Mouse (Mus musculus): ENCODE data around the gene Usp49.
"Not testable (repeated sequence)": the region's sequence is repeated elsewhere in the genome, so short reads cannot be mapped to it uniquely, and the experiment has no call there.

Gene Usp49

DNA sequence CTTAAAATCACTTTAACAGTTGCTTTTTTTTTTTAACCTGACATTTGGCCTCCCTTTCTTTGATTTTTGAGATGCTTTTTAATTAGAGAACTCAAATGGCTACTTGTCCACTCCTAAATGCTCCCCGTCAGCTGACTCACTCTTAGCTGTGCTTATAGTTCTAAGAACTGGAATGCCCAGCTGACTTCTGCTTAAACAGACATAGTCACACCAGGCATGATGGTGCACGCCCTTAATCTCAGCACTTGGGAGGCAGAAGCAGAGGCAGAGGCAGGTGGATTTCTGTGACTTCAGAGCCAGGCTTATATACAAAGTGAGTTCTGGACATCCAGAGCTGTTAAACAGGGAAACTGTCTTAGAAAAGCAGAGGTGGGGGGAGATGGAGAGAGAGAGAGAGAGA lies 21.5 kb downstream of the Usp49 start:
- no peak for DNase-seq (ENCODE audit: low read depth)

DNA sequence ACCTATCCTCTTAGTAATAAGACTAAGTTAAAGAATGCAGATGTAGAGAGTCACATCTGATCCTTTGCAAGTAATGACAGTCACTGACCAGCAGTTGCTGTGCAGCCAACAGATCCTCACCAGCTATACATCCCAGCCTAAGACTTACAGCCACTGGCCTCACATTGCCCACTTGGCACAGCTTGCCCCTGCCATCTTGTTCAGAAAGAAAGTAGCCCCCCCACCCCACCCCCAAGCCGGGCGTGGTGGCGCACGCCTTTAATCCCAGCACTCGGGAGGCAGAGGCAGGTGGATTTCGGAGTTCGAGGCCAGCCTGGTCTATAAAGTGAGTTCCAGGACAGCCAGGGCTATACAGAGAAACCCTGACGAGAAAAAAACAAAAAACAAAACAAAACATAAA lies 23.9 kb downstream of the Usp49 start:
- not testable (repeated sequence) for DNase-seq (ENCODE audit: low read depth)

- no peak for DNase-seq (ENCODE audit: low read depth)
These were observed 25.2 kb downstream of the Usp49 start for GRCm38 (mm10) chr17:47655697-47656096.

DNA sequence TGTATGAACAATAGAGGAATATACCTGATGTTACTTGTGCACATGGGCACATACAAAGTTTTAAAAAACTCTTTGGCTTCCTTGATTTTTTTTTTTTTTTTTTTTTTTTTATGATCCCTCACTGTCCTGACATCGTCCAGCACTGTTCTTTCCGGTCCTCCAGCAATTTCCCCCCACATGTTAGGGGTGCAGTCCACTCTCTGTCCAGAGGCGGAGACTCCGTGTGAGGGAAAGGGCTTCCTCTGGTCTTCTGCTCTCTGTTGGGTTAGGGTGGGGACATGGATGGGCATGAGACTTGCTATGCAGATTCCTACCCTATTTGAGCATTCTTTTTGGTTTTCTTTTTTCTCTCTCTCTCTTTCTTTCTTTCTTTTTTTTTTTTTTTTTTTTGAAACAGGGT lies 27.4 kb downstream of the Usp49 start:
- no peak for DNase-seq (ENCODE audit: low read depth)

- no peak for DNase-seq (ENCODE audit: low read depth)
These were observed 28.3 kb downstream of the Usp49 start for GRCm38 (mm10) chr17:47658741-47659243.

GRCm38 (mm10) chr17:47663009-47663713 lies 32.7 kb downstream of the Usp49 start:
- no peak for DNase-seq (ENCODE audit: low read depth)

DNA sequence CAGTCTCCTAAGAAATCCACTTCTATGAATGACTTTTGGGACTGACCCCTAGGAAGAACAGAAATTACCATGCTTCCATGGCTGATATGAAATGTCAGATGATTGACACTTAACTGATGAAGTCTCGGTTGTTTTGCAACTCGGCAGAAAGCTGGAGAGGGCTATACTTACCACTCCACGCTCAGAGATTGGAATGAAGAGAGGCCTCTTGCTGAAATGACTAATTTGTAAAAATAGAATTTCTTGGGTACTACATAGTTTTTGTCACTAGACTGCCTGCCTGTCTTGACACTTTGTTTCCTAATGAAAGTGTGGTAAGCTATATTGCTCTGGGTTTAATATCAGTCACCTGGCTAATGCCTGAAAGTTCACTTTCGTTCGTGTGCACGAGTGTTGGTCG lies 34.0 kb downstream of the Usp49 start:
- no peak for DNase-seq (ENCODE audit: low read depth)

DNA sequence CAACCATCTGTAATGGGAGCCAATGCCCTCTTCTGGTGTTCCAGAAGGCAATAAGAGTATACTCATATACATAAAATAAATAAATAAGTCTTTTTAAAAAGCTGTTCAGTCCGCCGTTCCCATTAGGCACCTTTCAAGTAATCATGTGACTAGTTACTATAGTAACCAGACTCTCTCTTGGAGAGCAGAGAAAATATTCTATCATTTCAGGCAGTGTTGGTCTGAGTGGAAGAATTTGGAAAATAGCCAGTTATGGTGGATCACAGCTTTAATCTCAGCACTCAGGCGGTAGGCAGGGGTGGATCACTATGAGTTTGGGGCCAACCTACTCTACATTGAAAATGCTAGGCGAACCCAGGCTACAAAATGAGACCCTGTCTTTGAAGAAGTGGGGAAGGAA lies 38.7 kb downstream of the Usp49 start:
- no peak for DNase-seq (ENCODE audit: low read depth)

DNA sequence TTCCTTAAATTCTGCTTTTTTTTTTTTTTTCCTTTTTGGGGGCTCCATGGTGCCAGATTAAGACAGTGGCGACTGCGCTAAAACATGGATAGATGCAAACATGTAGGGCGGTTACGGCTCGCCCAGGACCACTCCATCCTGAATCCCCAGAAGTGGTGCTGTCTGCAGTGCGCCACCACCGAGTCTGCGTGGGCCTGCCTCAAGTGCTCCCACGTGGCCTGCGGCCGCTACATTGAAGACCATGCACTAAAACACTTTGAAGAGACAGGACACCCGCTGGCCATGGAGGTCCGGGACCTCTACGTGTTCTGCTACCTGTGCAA lies 41.5 kb downstream of the Usp49 start:
- no peak for DNase-seq (ENCODE audit: low read depth)

GRCm38 (mm10) chr17:47672311-47673111 lies 42.0 kb downstream of the Usp49 start:
- DNase-seq (ENCODE audit: low read depth), result no peak

DNA sequence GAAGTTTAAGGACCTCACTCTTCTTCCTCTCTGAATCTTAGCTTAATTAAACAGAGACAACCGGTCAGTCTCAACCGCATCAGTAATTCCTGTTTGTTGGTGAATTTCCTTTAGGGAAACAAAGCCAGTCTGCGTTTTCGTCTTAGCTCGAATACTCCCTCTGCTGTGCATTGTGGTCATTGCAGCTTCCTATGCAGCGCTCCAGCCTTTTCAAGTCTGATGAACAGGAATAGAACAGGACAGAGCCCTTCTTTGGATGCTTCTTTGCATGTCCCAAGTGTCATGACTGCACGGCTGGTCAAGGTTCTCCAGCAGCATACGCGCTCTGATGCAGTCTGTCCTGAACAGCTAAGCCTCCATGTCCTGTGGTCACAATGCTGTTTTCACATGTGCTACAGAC lies 46.1 kb downstream of the Usp49 start:
- DNase-seq (ENCODE audit: low read depth), result peak; percentile 87

- no peak for DNase-seq (ENCODE audit: low read depth)
These were observed 47.7 kb downstream of the Usp49 start for GRCm38 (mm10) chr17:47678238-47678637.

- no peak for DNase-seq (ENCODE audit: low read depth)
These were observed 48.2 kb downstream of the Usp49 start for GRCm38 (mm10) chr17:47678702-47679101.

DNA sequence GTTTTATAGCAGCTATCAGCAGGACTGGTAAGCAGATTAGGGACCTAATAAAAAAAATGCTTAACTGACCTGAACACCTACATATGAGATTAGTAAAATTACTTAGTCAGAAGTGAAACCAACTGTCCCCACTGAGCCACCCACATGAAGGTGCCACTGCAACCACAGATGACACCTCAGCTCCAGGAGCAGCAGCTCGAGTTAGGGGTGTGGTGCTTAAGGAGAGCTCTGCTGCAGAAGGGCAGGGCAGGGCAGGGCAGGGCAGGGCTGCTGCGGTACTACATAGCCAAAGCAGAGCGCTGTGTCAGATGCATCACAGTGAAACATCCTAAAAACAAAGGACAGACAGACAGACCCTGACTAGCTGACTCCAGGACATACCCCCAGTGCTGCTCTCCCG lies 52.3 kb downstream of the Usp49 start:
- no peak for DNase-seq (ENCODE audit: low read depth)

GRCm38 (mm10) chr17:47687409-47688343 lies 57.2 kb downstream of the Usp49 start:
- peak; percentile 99 for DNase-seq (ENCODE audit: low read depth)

GRCm38 (mm10) chr17:47688344-47688607 lies 57.8 kb downstream of the Usp49 start, which contains the start of gene Tomm6:
Gene Tomm6, minus strand, starts transcription at chr17:47688386.
- no peak for DNase-seq (ENCODE audit: low read depth)

DNA sequence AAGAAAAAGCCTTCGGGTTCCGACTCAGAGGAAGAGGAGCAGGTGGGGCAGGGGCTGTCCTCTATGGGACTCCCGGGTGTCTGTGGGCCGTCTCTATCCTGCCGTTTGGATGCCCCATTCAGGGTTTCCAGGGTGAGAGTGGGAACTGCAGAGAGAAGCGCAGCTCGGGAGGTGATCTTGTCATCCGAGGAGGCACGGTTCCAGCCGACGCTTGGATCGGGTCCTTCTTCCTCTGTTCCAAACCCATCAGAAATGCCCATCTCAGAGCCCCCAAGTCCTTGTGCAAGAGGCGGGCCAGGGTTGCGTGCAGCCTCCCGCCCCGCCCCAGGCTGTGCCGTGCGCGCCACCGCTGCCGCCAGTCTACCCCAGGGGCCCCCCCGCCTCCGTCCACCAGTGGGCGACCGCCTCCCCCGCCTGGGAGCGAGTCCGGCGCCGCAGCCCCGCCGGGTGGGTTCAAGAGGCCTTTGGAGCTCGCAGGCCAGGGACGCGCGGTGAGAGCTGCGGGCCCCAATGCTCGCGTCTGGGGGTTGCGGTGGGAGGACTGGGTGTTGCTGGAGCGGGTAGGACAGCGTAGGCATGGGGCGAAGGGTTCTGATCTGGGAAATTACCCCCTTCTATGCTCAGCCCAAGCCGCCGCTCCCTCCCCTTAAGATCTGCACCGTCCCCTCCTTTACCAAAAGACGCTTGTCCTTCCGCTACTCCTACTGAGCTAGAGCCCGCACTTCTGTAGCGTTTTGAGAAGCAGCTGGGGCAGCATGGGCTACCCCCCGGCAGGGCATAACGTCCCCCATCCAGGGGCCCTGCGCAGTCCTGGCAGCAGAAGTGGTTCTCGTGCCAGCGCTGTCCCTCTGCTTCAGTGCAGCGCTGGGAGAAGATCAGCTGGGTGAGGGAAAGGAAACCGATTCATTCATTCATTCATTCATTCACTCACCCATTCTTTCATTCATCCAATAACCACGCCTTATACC lies 58.4 kb downstream of the Usp49 start, which contains the start of gene Frs3:
TSS of gene Frs3 (plus strand) at position 423 of the 968 bp plus-strand sequence.
- DNase-seq (ENCODE audit: low read depth), result peak; percentile 84

- no peak for DNase-seq (ENCODE audit: low read depth)
These were observed 59.4 kb downstream of the Usp49 start for GRCm38 (mm10) chr17:47689894-47690293.

GRCm38 (mm10) chr17:47691650-47692049 lies 61.2 kb downstream of the Usp49 start:
- no peak for DNase-seq (ENCODE audit: low read depth)

GRCm38 (mm10) chr17:47693671-47694441 lies 63.4 kb downstream of the Usp49 start:
- DNase-seq (ENCODE audit: low read depth), result no peak

- no peak for DNase-seq (ENCODE audit: low read depth)
These were observed 63.8 kb downstream of the Usp49 start, which contains the start of gene Gm21981 for GRCm38 (mm10) chr17:47694442-47694502. Gene Gm21981, minus strand, starts transcription at chr17:47694455.
